Mouse (Mus musculus): Measurements from ENCODE around the gene Olfr353. TPM values are rescaled to one million over a fixed set of nuclear protein-coding genes. Genes with fewer than 3 reads are reported as not detected.

Olfr353 gene
- polyA plus RNA-seq, 1 experiment from 2014 or later, result not detected

Other genes with a start within 250 kb of the Olfr353 start
- not detected in 2 replicates for gene Olfr346, start 207.1 kb downstream of the Olfr353 start, polyA plus RNA-seq (2014; fragmentation: Nextera tagmentation; extraction: Ambion mirVana)
- gene Olfr347, start 161.0 kb downstream of the Olfr353 start, polyA plus RNA-seq (2014; fragmentation: Nextera tagmentation; extraction: Ambion mirVana), result not detected in 2 replicates
- not detected in 2 replicates for gene Olfr348, start 108.7 kb downstream of the Olfr353 start, polyA plus RNA-seq (2014; fragmentation: Nextera tagmentation; extraction: Ambion mirVana)
- gene Olfr50, start 102.4 kb downstream of the Olfr353 start, polyA plus RNA-seq (2014; fragmentation: Nextera tagmentation; extraction: Ambion mirVana), result not detected in 2 replicates
- gene Olfr3, start 75.9 kb downstream of the Olfr353 start, polyA plus RNA-seq (2014; fragmentation: Nextera tagmentation; extraction: Ambion mirVana), result not detected in 2 replicates
- gene Olfr350, start 46.6 kb downstream of the Olfr353 start, polyA plus RNA-seq (2014; fragmentation: Nextera tagmentation; extraction: Ambion mirVana), result not detected in 2 replicates
- not detected in 2 replicates for gene Olfr351, start 30.3 kb downstream of the Olfr353 start, polyA plus RNA-seq (2014; fragmentation: Nextera tagmentation; extraction: Ambion mirVana)
- not detected in 2 replicates for gene Olfr352, start 24.5 kb downstream of the Olfr353 start, polyA plus RNA-seq (2014; fragmentation: Nextera tagmentation; extraction: Ambion mirVana)
- not detected in 2 replicates for gene Olfr354, start 12.7 kb upstream of the Olfr353 start, polyA plus RNA-seq (2014; fragmentation: Nextera tagmentation; extraction: Ambion mirVana)
- not detected in 2 replicates for gene Olfr355, start 36.0 kb upstream of the Olfr353 start, polyA plus RNA-seq (2014; fragmentation: Nextera tagmentation; extraction: Ambion mirVana)
- gene Olfr356, start 44.2 kb upstream of the Olfr353 start, polyA plus RNA-seq (2014; fragmentation: Nextera tagmentation; extraction: Ambion mirVana), result not detected in 2 replicates
- not detected in 2 replicates for gene Olfr357, start 100.9 kb upstream of the Olfr353 start, polyA plus RNA-seq (2014; fragmentation: Nextera tagmentation; extraction: Ambion mirVana)
- not detected in 2 replicates for gene Olfr358, start 116.4 kb upstream of the Olfr353 start, polyA plus RNA-seq (2014; fragmentation: Nextera tagmentation; extraction: Ambion mirVana)
- not detected in 2 replicates for gene Olfr360, start 172.8 kb upstream of the Olfr353 start, polyA plus RNA-seq (2014; fragmentation: Nextera tagmentation; extraction: Ambion mirVana)
- gene Olfr361, start 196.4 kb upstream of the Olfr353 start, polyA plus RNA-seq (2014; fragmentation: Nextera tagmentation; extraction: Ambion mirVana), result not detected in 2 replicates
- not detected in 2 replicates for gene Olfr362, start 225.0 kb upstream of the Olfr353 start, polyA plus RNA-seq (2014; fragmentation: Nextera tagmentation; extraction: Ambion mirVana)
- not detected in 2 replicates for gene Olfr364-ps1, start 246.4 kb upstream of the Olfr353 start, polyA plus RNA-seq (2014; fragmentation: Nextera tagmentation; extraction: Ambion mirVana)

Data from hindbrain, embryonic 14.5 days (tissue).